In the genomic region with DNA sequence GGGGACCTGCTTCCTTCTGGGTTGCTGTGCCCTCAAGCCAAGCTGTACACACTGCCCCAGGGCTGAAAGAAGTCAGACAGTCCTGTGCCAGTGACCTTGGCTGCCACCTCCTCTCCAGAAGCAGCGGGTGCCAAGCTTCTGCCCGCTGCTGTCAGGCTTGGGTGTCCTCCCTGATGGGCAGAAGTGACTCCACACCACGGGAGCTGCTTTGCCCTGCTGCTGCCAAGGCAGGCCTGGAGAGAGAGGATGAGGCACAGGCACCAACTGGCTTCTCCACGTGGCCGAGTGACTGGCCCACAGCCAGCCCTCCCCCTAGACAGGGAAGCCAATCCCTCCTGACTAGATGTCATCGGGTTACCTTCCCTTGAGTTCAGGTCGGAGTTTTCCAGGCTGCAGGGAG, we compare ENCODE assay signal across 9 mouse cellular contexts.
DNase-seq lines count a peak whose midpoint lies in the region; ATAC-seq and TF ChIP-seq lines count a peak whose summit lies in the region.
"Had no signal": no experiment of that assay in that cellular context is flagged by ENCODE, and none has a peak within 500 bp of the region (broad histone marks: within the 10 kb centered on the region; RNA-seq: fewer than 3 reads in every experiment).

No protein-coding gene starts in this region.

- H3K36me3 ChIP-seq in kidney, postnatal 0 days (ENCODE audit: insufficient read depth, low read length) = no peaks in the 10 kb centered on the region
- H3K36me3 ChIP-seq in heart, embryonic 10.5 days = no peaks in the 10 kb centered on the region
- H3K36me3 ChIP-seq in midbrain, embryonic 16.5 days (ENCODE audit: control insufficient read depth, insufficient read depth, low read length) = no peaks in the 10 kb centered on the region

- H3K9ac ChIP-seq in kidney, postnatal 0 days (ENCODE audit: low read depth, low read length) = no peak overlapping the region
- H3K9ac ChIP-seq in midbrain, embryonic 16.5 days (ENCODE audit: low read depth, low read length) = no peak overlapping the region

- H3K4me3 ChIP-seq in kidney, postnatal 0 days (replicated peaks; ENCODE audit: low read depth, low read length) = no peak overlapping the region
- H3K4me3 ChIP-seq in heart, embryonic 10.5 days = no peak overlapping the region
- H3K4me3 ChIP-seq in midbrain, embryonic 16.5 days (ENCODE audit: low read depth, low read length) = no peak overlapping the region
- H3K4me3 ChIP-seq: megakaryocyte, embryonic 14.5 days had no signal

- WGBS in kidney, postnatal 0 days = 27% methylated on average over 7 of the region's 7 CpGs
- WGBS in heart, embryonic 10.5 days = 42% methylated on average over 7 of the region's 7 CpGs
- WGBS in midbrain, embryonic 16.5 days = 53% methylated on average over 7 of the region's 7 CpGs

- no peaks in the 10 kb centered on the region for H3K27me3 ChIP-seq in kidney, postnatal 0 days (ENCODE audit: insufficient read depth, low read length)
- H3K27me3 ChIP-seq in heart, embryonic 10.5 days (ENCODE audit: insufficient read depth, poor library complexity, severe bottlenecking) = peaks cover 24% of the 10 kb centered on the region
- no peaks in the 10 kb centered on the region for H3K27me3 ChIP-seq in midbrain, embryonic 16.5 days (ENCODE audit: control insufficient read depth, insufficient read depth, low read depth, low read length)

- H3K4me1 ChIP-seq in kidney, postnatal 0 days (replicated peaks; ENCODE audit: insufficient read depth, low read length) = no peaks in the 10 kb centered on the region
- H3K4me1 ChIP-seq in heart, embryonic 10.5 days = peaks cover 25% of the 10 kb centered on the region; the same call in 1 of the 2 replicates
- H3K4me1 ChIP-seq in midbrain, embryonic 16.5 days (ENCODE audit: control insufficient read depth, insufficient read depth, low read length) = peaks cover 3% of the 10 kb centered on the region; the same call in 1 of the 2 replicates
- H3K4me1 ChIP-seq: megakaryocyte, embryonic 14.5 days had no signal

- peak; percentile 21; the same call in 1 of the 2 replicates for ATAC-seq in kidney, postnatal 0 days (replicated peaks; ENCODE audit: low FRiP score, low read depth)
- ATAC-seq in midbrain, embryonic 16.5 days = no peak

- H3K9me3 ChIP-seq in kidney, postnatal 0 days (replicated peaks; ENCODE audit: low read length) = no peaks in the 10 kb centered on the region
- H3K9me3 ChIP-seq in heart, embryonic 10.5 days = no peaks in the 10 kb centered on the region
- no peaks in the 10 kb centered on the region for H3K9me3 ChIP-seq in midbrain, embryonic 16.5 days (replicated peaks; ENCODE audit: control insufficient read depth, low read length, poor library complexity, severe bottlenecking)

- TF ChIP-seq CTCF in kidney, postnatal 0 days (IDR thresholded peaks at IDR 0.05; ENCODE audit: low read depth) = no peak

- no peak for DNase-seq in kidney, postnatal 0 days (ENCODE audit: low spot score)
- DNase-seq in kidney, adult 9 months = no peak
- peak; percentile 81 to 85 for DNase-seq in adrenal gland, adult (ENCODE audit: inconsistent age in 2 of 2, low spot score in 1 of 2)
- peak; percentile 91 for DNase-seq in cerebellum, adult 9-11 months
- DNase-seq in heart, embryonic 10.5 days (ENCODE audit: low spot score) = no peak
- no peak for DNase-seq in lung, adult 18-20 months
- DNase-seq in spleen, postnatal 14 days (ENCODE audit: low spot score in 2 of 2) = no peak

- H3K4me2 ChIP-seq in kidney, postnatal 0 days (ENCODE audit: low read length) = no peak overlapping the region
- no peak overlapping the region for H3K4me2 ChIP-seq in midbrain, embryonic 16.5 days (ENCODE audit: low read length)

- no peak overlapping the region for H3K27ac ChIP-seq in kidney, postnatal 0 days
- H3K27ac ChIP-seq in heart, embryonic 10.5 days = 0 out of 2 replicates have a peak overlapping the region, but pooled peaks have one; percentile 17
- H3K27ac ChIP-seq in midbrain, embryonic 16.5 days (ENCODE audit: low read length) = no peak overlapping the region

Comparison
In these comparisons a context has a peak if more than half of its experiments do, and no peak if none do; other contexts are left out.
1. DNase-seq: peak in adrenal gland, adult (2 of 2) and cerebellum, adult 9-11 months (single experiment); none in kidney, postnatal 0 days (single experiment), kidney, adult 9 months (single experiment), heart, embryonic 10.5 days (single experiment), lung, adult 18-20 months (0 of 2) and spleen, postnatal 14 days (0 of 2).